Mouse (Mus musculus): ENCODE data around the gene Krtap14. TPM values are rescaled to one million over a fixed set of nuclear protein-coding genes. Genes with fewer than 3 reads are reported as not detected.

The Krtap14 gene
- polyA plus RNA-seq, 1 experiment from 2014 or later, result not detected

GRCm38 (mm10) chr16:88820066-88820465 lies 5.9 kb downstream of the Krtap14 start, which contains the start of gene Krtap15:
TSS of gene Krtap15 (plus strand) at chr16:88820215.
- H3K4me1 ChIP-seq (replicated peaks; ENCODE audit: control insufficient read depth, insufficient read depth, low read length), result no peaks in the 10 kb centered on the region
- H3K9me3 ChIP-seq (ENCODE audit: control insufficient read depth, low read length), result no peaks in the 10 kb centered on the region
- no peaks in the 10 kb centered on the region for H3K36me3 ChIP-seq (ENCODE audit: control insufficient read depth, insufficient read depth, low read length)
- no peak within 1 kb of the TSS for H3K9ac ChIP-seq (ENCODE audit: low read depth, low read length)
- no peaks in the 10 kb centered on the region for H3K27me3 ChIP-seq (ENCODE audit: control insufficient read depth, insufficient read depth, low read length)
- no peak within 1 kb of the TSS for H3K27ac ChIP-seq (ENCODE audit: low read depth, low read length)
- no peak within 1 kb of the TSS for H3K4me2 ChIP-seq (replicated peaks; ENCODE audit: low read depth, low read length)
- WGBS, result 80% methylated on average over 3 of the region's 3 CpGs
- ATAC-seq (ENCODE audit: low FRiP score) (no peak), DNase-seq (ENCODE audit: low spot score) (no peak)
- no peak within 1 kb of the TSS for H3K4me3 ChIP-seq (ENCODE audit: low read depth, low read length)

- ATAC-seq (ENCODE audit: low FRiP score) (no peak), DNase-seq (ENCODE audit: low spot score) (no peak)
- no peaks in the 10 kb centered on the region for H3K36me3 ChIP-seq (ENCODE audit: control insufficient read depth, insufficient read depth, low read length)
- H3K4me1 ChIP-seq (replicated peaks; ENCODE audit: control insufficient read depth, insufficient read depth, low read length), result no peaks in the 10 kb centered on the region
- no peak within 1 kb of the TSS for H3K4me3 ChIP-seq (ENCODE audit: low read depth, low read length)
- H3K27ac ChIP-seq (ENCODE audit: low read depth, low read length), result no peak within 1 kb of the TSS
- no peak within 1 kb of the TSS for H3K9ac ChIP-seq (ENCODE audit: low read depth, low read length)
- no peaks in the 10 kb centered on the region for H3K27me3 ChIP-seq (ENCODE audit: control insufficient read depth, insufficient read depth, low read length)
- H3K9me3 ChIP-seq (ENCODE audit: control insufficient read depth, low read length), result no peaks in the 10 kb centered on the region
- 85% methylated on average over 2 of the region's 2 CpGs for WGBS
- no peak within 1 kb of the TSS for H3K4me2 ChIP-seq (replicated peaks; ENCODE audit: low read depth, low read length)
Observed at GRCm38 (mm10) chr16:88811827-88812226, 14.1 kb downstream of the Krtap14 start, which contains the start of gene Gm20741. TSS of gene Gm20741 (minus strand) at chr16:88812220.

- Histone ChIP-seq H3K4me3 (ENCODE audit: low read depth, low read length) (no peak overlapping the region), H3K4me2 (replicated peaks; ENCODE audit: low read depth, low read length) (no peak overlapping the region), H3K4me1 (replicated peaks; ENCODE audit: control insufficient read depth, insufficient read depth, low read length) (no peaks in the 10 kb centered on the region), H3K9ac (ENCODE audit: low read depth, low read length) (no peak overlapping the region), H3K27ac (ENCODE audit: low read depth, low read length) (no peak overlapping the region), H3K9me3 (ENCODE audit: control insufficient read depth, low read length) (no peaks in the 10 kb centered on the region), H3K36me3 (ENCODE audit: control insufficient read depth, insufficient read depth, low read length) (no peaks in the 10 kb centered on the region), H3K27me3 (ENCODE audit: control insufficient read depth, insufficient read depth, low read length) (no peaks in the 10 kb centered on the region)
- DNase-seq (ENCODE audit: low spot score), result no peak
- no peak for ATAC-seq (ENCODE audit: low FRiP score)
- 79% methylated on average over 2 of the region's 2 CpGs for WGBS
Observed at GRCm38 (mm10) chr16:88786786-88787185, 39.2 kb downstream of the Krtap14 start.

- ATAC-seq (ENCODE audit: low FRiP score) (no peak), DNase-seq (ENCODE audit: low spot score) (no peak)
- Histone ChIP-seq H3K4me2 (replicated peaks; ENCODE audit: low read depth, low read length) (no peak within 1 kb of the TSS), H3K27me3 (ENCODE audit: control insufficient read depth, insufficient read depth, low read length) (no peaks in the 10 kb centered on the region), H3K36me3 (ENCODE audit: control insufficient read depth, insufficient read depth, low read length) (no peaks in the 10 kb centered on the region), H3K27ac (ENCODE audit: low read depth, low read length) (no peak within 1 kb of the TSS), H3K9ac (ENCODE audit: low read depth, low read length) (no peak within 1 kb of the TSS), H3K4me3 (ENCODE audit: low read depth, low read length) (no peak within 1 kb of the TSS), H3K9me3 (ENCODE audit: control insufficient read depth, low read length) (no peaks in the 10 kb centered on the region), H3K4me1 (replicated peaks; ENCODE audit: control insufficient read depth, insufficient read depth, low read length) (no peaks in the 10 kb centered on the region)
- 90% methylated on average over 5 of the region's 6 CpGs for WGBS
Observed at GRCm38 (mm10) chr16:88777596-88777995, 48.3 kb downstream of the Krtap14 start, which contains the start of gene Gm5965. TSS of gene Gm5965 (plus strand) at chr16:88777896.

- DNase-seq (ENCODE audit: low spot score), result no peak
- H3K36me3 ChIP-seq (ENCODE audit: control insufficient read depth, insufficient read depth, low read length), result no peaks in the 10 kb centered on the region
- no peak for ATAC-seq (ENCODE audit: low FRiP score)
- H3K4me1 ChIP-seq (replicated peaks; ENCODE audit: control insufficient read depth, insufficient read depth, low read length), result no peaks in the 10 kb centered on the region
- no peak within 1 kb of the TSS for H3K4me2 ChIP-seq (replicated peaks; ENCODE audit: low read depth, low read length)
- WGBS, result 78% methylated on average over 2 of the region's 2 CpGs
- no peak within 1 kb of the TSS for H3K27ac ChIP-seq (ENCODE audit: low read depth, low read length)
- H3K4me3 ChIP-seq (ENCODE audit: low read depth, low read length), result no peak within 1 kb of the TSS
- H3K27me3 ChIP-seq (ENCODE audit: control insufficient read depth, insufficient read depth, low read length), result no peaks in the 10 kb centered on the region
- H3K9ac ChIP-seq (ENCODE audit: low read depth, low read length), result no peak within 1 kb of the TSS
- H3K9me3 ChIP-seq (ENCODE audit: control insufficient read depth, low read length), result no peaks in the 10 kb centered on the region
Observed at GRCm38 (mm10) chr16:88774106-88774505, 51.8 kb downstream of the Krtap14 start, which contains the start of gene 2310057N15Rik. TSS of gene 2310057N15Rik (minus strand) at chr16:88774206.

Other genes with a start within 250 kb of the Krtap14 start
- not detected in 2 replicates for gene Krtap24-1, start 213.9 kb downstream of the Krtap14 start, polyA plus RNA-seq (2014; fragmentation: Nextera tagmentation; extraction: Ambion mirVana)
- not detected in 2 replicates for gene 2310079G19Rik, start 198.5 kb downstream of the Krtap14 start, polyA plus RNA-seq (2014; fragmentation: Nextera tagmentation; extraction: Ambion mirVana)
- not detected in 2 replicates for gene Krtap26-1, start 178.3 kb downstream of the Krtap14 start, polyA plus RNA-seq (2014; fragmentation: Nextera tagmentation; extraction: Ambion mirVana)
- not detected in 2 replicates for gene Krtap27-1, start 154.5 kb downstream of the Krtap14 start, polyA plus RNA-seq (2014; fragmentation: Nextera tagmentation; extraction: Ambion mirVana)
- gene 2310061N02Rik, start 118.2 kb downstream of the Krtap14 start, polyA plus RNA-seq (2014; fragmentation: Nextera tagmentation; extraction: Ambion mirVana), result not detected in 2 replicates
- gene Krtap13-1, start 97.3 kb downstream of the Krtap14 start, polyA plus RNA-seq (2014; fragmentation: Nextera tagmentation; extraction: Ambion mirVana), result not detected in 2 replicates
- not detected in 2 replicates for gene Krtap13, start 74.5 kb downstream of the Krtap14 start, polyA plus RNA-seq (2014; fragmentation: Nextera tagmentation; extraction: Ambion mirVana)
- gene 2310034C09Rik, start 67.3 kb downstream of the Krtap14 start, polyA plus RNA-seq (2014; fragmentation: Nextera tagmentation; extraction: Ambion mirVana), result not detected in 2 replicates
- gene 2310057N15Rik, start 51.9 kb downstream of the Krtap14 start, polyA plus RNA-seq (2014; fragmentation: Nextera tagmentation; extraction: Ambion mirVana), result not detected in 2 replicates
- not detected in 2 replicates for gene Gm5965, start 48.2 kb downstream of the Krtap14 start, polyA plus RNA-seq (2014; fragmentation: Nextera tagmentation; extraction: Ambion mirVana)
- gene Gm20741, start 13.9 kb downstream of the Krtap14 start, polyA plus RNA-seq (2014; fragmentation: Nextera tagmentation; extraction: Ambion mirVana), result not detected in 2 replicates
- not detected in 2 replicates for gene Krtap15, start 5.9 kb downstream of the Krtap14 start, polyA plus RNA-seq (2014; fragmentation: Nextera tagmentation; extraction: Ambion mirVana)
- gene Krtap19-1, start 43.3 kb upstream of the Krtap14 start, polyA plus RNA-seq (2014; fragmentation: Nextera tagmentation; extraction: Ambion mirVana), result not detected in 2 replicates
- gene Krtap19-2, start 48.1 kb upstream of the Krtap14 start, polyA plus RNA-seq (2014; fragmentation: Nextera tagmentation; extraction: Ambion mirVana), result not detected in 2 replicates
- not detected in 2 replicates for gene Krtap19-3, start 51.9 kb upstream of the Krtap14 start, polyA plus RNA-seq (2014; fragmentation: Nextera tagmentation; extraction: Ambion mirVana)
- not detected in 2 replicates for gene Krtap19-4, start 58.9 kb upstream of the Krtap14 start, polyA plus RNA-seq (2014; fragmentation: Nextera tagmentation; extraction: Ambion mirVana)
- gene Krtap19-5, start 70.3 kb upstream of the Krtap14 start, polyA plus RNA-seq (2014; fragmentation: Nextera tagmentation; extraction: Ambion mirVana), result not detected in 2 replicates
- not detected in 2 replicates for gene Krtap19-9b, start 106.1 kb upstream of the Krtap14 start, polyA plus RNA-seq (2014; fragmentation: Nextera tagmentation; extraction: Ambion mirVana)
- gene Krtap16-3, start 136.7 kb upstream of the Krtap14 start, polyA plus RNA-seq (2014; fragmentation: Nextera tagmentation; extraction: Ambion mirVana), result not detected in 2 replicates
- gene Krtap22-2, start 184.6 kb upstream of the Krtap14 start, polyA plus RNA-seq (2014; fragmentation: Nextera tagmentation; extraction: Ambion mirVana), result not detected in 2 replicates
- gene Gm10229, start 189.1 kb upstream of the Krtap14 start, polyA plus RNA-seq (2014; fragmentation: Nextera tagmentation; extraction: Ambion mirVana), result not detected in 2 replicates
- not detected in 2 replicates for gene Krtap6-1, start 205.6 kb upstream of the Krtap14 start, polyA plus RNA-seq (2014; fragmentation: Nextera tagmentation; extraction: Ambion mirVana)
- not detected in 2 replicates for gene Gm10228, start 215.3 kb upstream of the Krtap14 start, polyA plus RNA-seq (2014; fragmentation: Nextera tagmentation; extraction: Ambion mirVana)
- gene Krtap6-5, start 221.7 kb upstream of the Krtap14 start, polyA plus RNA-seq (2014; fragmentation: Nextera tagmentation; extraction: Ambion mirVana), result not detected in 2 replicates
- gene 1110025L11Rik, start 237.9 kb upstream of the Krtap14 start, polyA plus RNA-seq (2014; fragmentation: Nextera tagmentation; extraction: Ambion mirVana), result not detected in 2 replicates

All from hindbrain, embryonic 11.5 days (tissue).